Mouse (Mus musculus): ENCODE data around the gene Acot5. TPM values are rescaled to one million over a fixed set of nuclear protein-coding genes. Genes with fewer than 3 reads are reported as not detected.
A peak's percentile ranks its signal among the peaks of the same experiment; 100 is the strongest.
"Not testable (repeated sequence)": the region's sequence is repeated elsewhere in the genome, so short reads cannot be mapped to it uniquely, and the experiment has no call there.

Acot5 gene
- polyA plus RNA-seq, 1 experiment = not detected

- H3K27me3 ChIP-seq (ENCODE audit: control insufficient read depth, insufficient read depth, low read length) = no peaks in the 10 kb centered on the region
- H3K4me1 ChIP-seq (ENCODE audit: control insufficient read depth, insufficient read depth, low read length) = no peaks in the 10 kb centered on the region
- no peak overlapping the region for H3K27ac ChIP-seq (ENCODE audit: control insufficient read depth, insufficient read depth, low read depth, low read length)
- TF ChIP-seq CTCF (IDR thresholded peaks at IDR 0.05; ENCODE audit: control insufficient read depth, insufficient read depth, insufficient replicate concordance, low read depth, low read length) (no peak), POLR2A (IDR thresholded peaks at IDR 0.05; ENCODE audit: control insufficient read depth, low read depth, low read length) (no peak)
- no peak overlapping the region for H3K4me3 ChIP-seq (ENCODE audit: control insufficient read depth, low read depth, low read length)
- no peaks in the 10 kb centered on the region for H3K36me3 ChIP-seq (ENCODE audit: control insufficient read depth, insufficient read depth, low read length)
Measured at GRCm38 (mm10) chr12:84084581-84084980, 15.5 kb downstream of the Acot5 start.

- H3K4me1 ChIP-seq (ENCODE audit: control insufficient read depth, insufficient read depth, low read length); H3K27ac ChIP-seq (ENCODE audit: control insufficient read depth, insufficient read depth, low read depth, low read length); H3K36me3 ChIP-seq (ENCODE audit: control insufficient read depth, insufficient read depth, low read length); H3K27me3 ChIP-seq (ENCODE audit: control insufficient read depth, insufficient read depth, low read length); H3K4me3 ChIP-seq (ENCODE audit: control insufficient read depth, low read depth, low read length): not testable (repeated sequence)
Measured at GRCm38 (mm10) chr12:84094666-84095065, 25.5 kb downstream of the Acot5 start.

- H3K27ac ChIP-seq (ENCODE audit: control insufficient read depth, insufficient read depth, low read depth, low read length) = no peak overlapping the region
- no peaks in the 10 kb centered on the region for H3K27me3 ChIP-seq (ENCODE audit: control insufficient read depth, insufficient read depth, low read length)
- H3K36me3 ChIP-seq (ENCODE audit: control insufficient read depth, insufficient read depth, low read length) = no peaks in the 10 kb centered on the region
Measured at GRCm38 (mm10) chr12:84099605-84100004, 30.5 kb downstream of the Acot5 start.

GRCm38 (mm10) chr12:84100071-84100470 lies 30.9 kb downstream of the Acot5 start:
- Histone ChIP-seq H3K36me3 (ENCODE audit: control insufficient read depth, insufficient read depth, low read length) (no peaks in the 10 kb centered on the region), H3K4me3 (ENCODE audit: control insufficient read depth, low read depth, low read length) (no peak overlapping the region), H3K27ac (ENCODE audit: control insufficient read depth, insufficient read depth, low read depth, low read length) (no peak overlapping the region), H3K4me1 (ENCODE audit: control insufficient read depth, insufficient read depth, low read length) (no peaks in the 10 kb centered on the region), H3K27me3 (ENCODE audit: control insufficient read depth, insufficient read depth, low read length) (no peaks in the 10 kb centered on the region)
- TF ChIP-seq CTCF (IDR thresholded peaks at IDR 0.05; ENCODE audit: control insufficient read depth, insufficient read depth, insufficient replicate concordance, low read depth, low read length) (no peak), POLR2A (IDR thresholded peaks at IDR 0.05; ENCODE audit: control insufficient read depth, low read depth, low read length) (no peak)

More at GRCm38 (mm10) chr12:84099605-84100004, 30.5 kb downstream of the Acot5 start:
- TF ChIP-seq CTCF (IDR thresholded peaks at IDR 0.05; ENCODE audit: control insufficient read depth, insufficient read depth, insufficient replicate concordance, low read depth, low read length) = no peak
- TF ChIP-seq POLR2A (IDR thresholded peaks at IDR 0.05; ENCODE audit: control insufficient read depth, low read depth, low read length) = no peak
- Histone ChIP-seq H3K4me1 (ENCODE audit: control insufficient read depth, insufficient read depth, low read length) (no peaks in the 10 kb centered on the region), H3K4me3 (ENCODE audit: control insufficient read depth, low read depth, low read length) (no peak overlapping the region)

- peak within 1 kb of the TSS; percentile 73 for H3K4me3 ChIP-seq (ENCODE audit: control insufficient read depth, low read depth, low read length)
- H3K4me1 ChIP-seq (ENCODE audit: control insufficient read depth, insufficient read depth, low read length); H3K36me3 ChIP-seq (ENCODE audit: control insufficient read depth, insufficient read depth, low read length); H3K27ac ChIP-seq (ENCODE audit: control insufficient read depth, insufficient read depth, low read depth, low read length); H3K27me3 ChIP-seq (ENCODE audit: control insufficient read depth, insufficient read depth, low read length): not testable (repeated sequence)
Measured at GRCm38 (mm10) chr12:84100604-84101492, 31.7 kb downstream of the Acot5 start, which contains the start of gene Acot6. Gene Acot6 (plus strand): TSS chr12:84100654.

- H3K27me3 ChIP-seq (ENCODE audit: control insufficient read depth, insufficient read depth, low read length) = no peaks in the 10 kb centered on the region
- no peak for TF ChIP-seq CTCF (IDR thresholded peaks at IDR 0.05; ENCODE audit: control insufficient read depth, insufficient read depth, insufficient replicate concordance, low read depth, low read length)
- no peak for TF ChIP-seq POLR2A (IDR thresholded peaks at IDR 0.05; ENCODE audit: control insufficient read depth, low read depth, low read length)
- H3K36me3 ChIP-seq (ENCODE audit: control insufficient read depth, insufficient read depth, low read length) = no peaks in the 10 kb centered on the region
- no peaks in the 10 kb centered on the region for H3K4me1 ChIP-seq (ENCODE audit: control insufficient read depth, insufficient read depth, low read length)
- peak overlapping the region; percentile 73 for H3K4me3 ChIP-seq (ENCODE audit: control insufficient read depth, low read depth, low read length)
- no peak overlapping the region for H3K27ac ChIP-seq (ENCODE audit: control insufficient read depth, insufficient read depth, low read depth, low read length)
Measured at GRCm38 (mm10) chr12:84101493-84101845, 32.3 kb downstream of the Acot5 start.

GRCm38 (mm10) chr12:84107012-84107411 lies 37.9 kb downstream of the Acot5 start:
- Histone ChIP-seq H3K4me3 (ENCODE audit: control insufficient read depth, low read depth, low read length) (no peak overlapping the region), H3K27ac (ENCODE audit: control insufficient read depth, insufficient read depth, low read depth, low read length) (no peak overlapping the region), H3K4me1 (ENCODE audit: control insufficient read depth, insufficient read depth, low read length) (no peaks in the 10 kb centered on the region), H3K36me3 (ENCODE audit: control insufficient read depth, insufficient read depth, low read length) (no peaks in the 10 kb centered on the region), H3K27me3 (ENCODE audit: control insufficient read depth, insufficient read depth, low read length) (no peaks in the 10 kb centered on the region)
- TF ChIP-seq POLR2A (IDR thresholded peaks at IDR 0.05; ENCODE audit: control insufficient read depth, low read depth, low read length) (no peak), CTCF (IDR thresholded peaks at IDR 0.05; ENCODE audit: control insufficient read depth, insufficient read depth, insufficient replicate concordance, low read depth, low read length) (no peak)

- Histone ChIP-seq H3K27ac (ENCODE audit: control insufficient read depth, insufficient read depth, low read depth, low read length) (no peak overlapping the region), H3K4me1 (ENCODE audit: control insufficient read depth, insufficient read depth, low read length) (no peaks in the 10 kb centered on the region), H3K4me3 (ENCODE audit: control insufficient read depth, low read depth, low read length) (no peak overlapping the region), H3K36me3 (ENCODE audit: control insufficient read depth, insufficient read depth, low read length) (no peaks in the 10 kb centered on the region), H3K27me3 (ENCODE audit: control insufficient read depth, insufficient read depth, low read length) (no peaks in the 10 kb centered on the region)
- TF ChIP-seq CTCF (IDR thresholded peaks at IDR 0.05; ENCODE audit: control insufficient read depth, insufficient read depth, insufficient replicate concordance, low read depth, low read length) = no peak
- no peak for TF ChIP-seq POLR2A (IDR thresholded peaks at IDR 0.05; ENCODE audit: control insufficient read depth, low read depth, low read length)
Measured at GRCm38 (mm10) chr12:84107692-84108091, 38.6 kb downstream of the Acot5 start.
